22 mouse cellular contexts compared by ENCODE assay signal in the genomic region with DNA sequence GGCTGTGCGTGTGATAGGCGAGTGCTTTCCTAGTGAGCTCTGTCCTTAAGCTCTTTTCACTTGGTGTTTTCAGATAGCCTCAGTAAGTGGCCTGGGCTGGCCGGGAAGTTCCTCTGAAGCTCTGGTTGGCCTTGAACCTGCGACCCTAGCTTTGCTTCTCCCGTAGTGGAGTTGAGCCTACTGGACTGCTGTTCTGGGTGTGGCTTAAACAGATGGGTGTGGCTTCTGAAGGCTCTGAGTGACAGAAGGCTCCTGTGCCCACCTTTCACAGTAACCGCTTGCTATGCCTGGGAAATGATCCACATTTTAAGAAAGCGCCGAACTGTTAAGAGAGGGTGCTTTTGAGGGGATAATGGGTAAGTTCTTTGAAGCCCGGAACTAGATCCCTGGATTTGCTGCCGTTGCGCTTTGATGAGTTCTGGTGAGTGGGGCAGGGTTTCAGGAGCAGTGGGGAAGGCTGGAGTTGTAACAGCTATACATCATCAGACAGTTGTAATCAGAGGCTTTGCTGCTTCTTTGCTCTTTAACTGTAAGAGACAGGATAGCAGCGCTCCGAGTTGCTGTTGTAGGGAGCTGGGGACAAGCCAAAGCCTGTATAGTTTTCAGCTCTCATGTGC.
DNase-seq lines count a peak whose midpoint lies in the region; ATAC-seq and TF ChIP-seq lines count a peak whose summit lies in the region.
"Had no signal": no experiment of that assay in that cellular context is flagged by ENCODE, and none has a peak within 500 bp of the region (broad histone marks: within the 10 kb centered on the region; RNA-seq: fewer than 3 reads in every experiment).

No protein-coding gene starts in this region.

- H3K79me2 ChIP-seq in heart, adult 2 months (replicated peaks; ENCODE audit: control insufficient read depth, insufficient read depth, low read length): no peaks in the 10 kb centered on the region

- peaks cover 7% of the 10 kb centered on the region; the same call in 1 of the 2 replicates for H3K36me3 ChIP-seq in heart, embryonic 16.5 days (ENCODE audit: control insufficient read depth, insufficient read depth)
- no peaks in the 10 kb centered on the region; the same call in 1 of the 2 replicates for H3K36me3 ChIP-seq in heart, adult 2 months (ENCODE audit: control insufficient read depth, insufficient read depth, low read length)
- H3K36me3 ChIP-seq in embryonic facial prominence, embryonic 13.5 days: peaks cover 10% of the 10 kb centered on the region
- H3K36me3 ChIP-seq: G1E; hindbrain, embryonic 15.5 days; midbrain, embryonic 10.5 days; neural tube, embryonic 13.5 days had no signal

- no peak overlapping the region for H3K4me3 ChIP-seq in heart, embryonic 16.5 days (ENCODE audit: low read length)
- H3K4me3 ChIP-seq in heart, adult 2 months: no peak overlapping the region
- H3K4me3 ChIP-seq in embryonic facial prominence, embryonic 13.5 days: no peak overlapping the region
- H3K4me3 ChIP-seq: hindbrain, embryonic 15.5 days; midbrain, embryonic 10.5 days; neural tube, embryonic 13.5 days had no signal

- 70% methylated on average over 13 of the region's 13 CpGs for WGBS in heart, embryonic 16.5 days
- 86% methylated on average over 13 of the region's 13 CpGs for WGBS in heart, adult 2 months
- 58% methylated on average over 13 of the region's 13 CpGs for WGBS in embryonic facial prominence, embryonic 13.5 days

- H3K9me3 ChIP-seq in heart, embryonic 16.5 days (replicated peaks; ENCODE audit: control insufficient read depth, low read length): 0 out of 2 replicates have a peak, but pooled peaks cover 2% of the 10 kb centered on the region
- H3K9me3 ChIP-seq in embryonic facial prominence, embryonic 13.5 days: no peaks in the 10 kb centered on the region
- H3K9me3 ChIP-seq: G1E; midbrain, embryonic 10.5 days; neural tube, embryonic 13.5 days had no signal

- no peaks in the 10 kb centered on the region for H3K27me3 ChIP-seq in heart, embryonic 16.5 days (ENCODE audit: control insufficient read depth, insufficient read depth, low read length)
- H3K27me3 ChIP-seq in heart, adult 2 months (ENCODE audit: control insufficient read depth, insufficient read depth, low read length): no peaks in the 10 kb centered on the region
- H3K27me3 ChIP-seq in embryonic facial prominence, embryonic 13.5 days: no peaks in the 10 kb centered on the region
- H3K27me3 ChIP-seq: hindbrain, embryonic 15.5 days; neural tube, embryonic 13.5 days had no signal

- H3K27ac ChIP-seq in heart, embryonic 16.5 days (ENCODE audit: low read length): peak overlapping the region; percentile 2; the same call in 1 of the 2 replicates
- no peak overlapping the region for H3K27ac ChIP-seq in heart, adult 2 months
- H3K27ac ChIP-seq in embryonic facial prominence, embryonic 13.5 days: 0 out of 2 replicates have a peak overlapping the region, but pooled peaks have one; percentile 48
- H3K27ac ChIP-seq: hindbrain, embryonic 15.5 days; neural tube, embryonic 13.5 days had no signal

- TF ChIP-seq EP300 in heart, adult 2 months (IDR thresholded peaks at IDR 0.05; ENCODE audit: insufficient read depth, low read depth, low read length): no peak

- no peak for TF ChIP-seq CTCF in heart, adult 2 months (IDR thresholded peaks at IDR 0.05)

- peaks cover 28% of the 10 kb centered on the region for H3K4me1 ChIP-seq in heart, embryonic 16.5 days (ENCODE audit: control insufficient read depth, insufficient read depth, low read length)
- peaks cover 2% of the 10 kb centered on the region for H3K4me1 ChIP-seq in heart, adult 2 months (ENCODE audit: control insufficient read depth, insufficient read depth, low read length)
- H3K4me1 ChIP-seq in embryonic facial prominence, embryonic 13.5 days: peaks cover 50% of the 10 kb centered on the region
- H3K4me1 ChIP-seq: hindbrain, embryonic 15.5 days had no signal

- intact Hi-C loops in heart, adult 2 months (cut with DNase I): no loop called here

- ATAC-seq in heart, embryonic 16.5 days (replicated peaks; ENCODE audit: extremely low read depth, insufficient read depth, low FRiP score): no peak
- ATAC-seq in embryonic facial prominence, embryonic 13.5 days (ENCODE audit: insufficient number of reproducible peaks, insufficient read depth, low FRiP score, low TSS enrichment, low read depth): no peak; the same call in 1 of the 2 replicates
- ATAC-seq: CD4-positive, CD25-positive, alpha-beta regulatory T cell, adult 4 months; intestine, embryonic 16.5 days had no signal

- peak; percentile 11 for DNase-seq in adrenal gland, postnatal 14 days
- no peak for DNase-seq in adrenal gland, postnatal 10 days
- DNase-seq in heart, adult 2 months: no peak
- DNase-seq in kidney, postnatal 4 days: peak; percentile 46 to 53
- no peak for DNase-seq in kidney, adult 8-10 months
- no peak for DNase-seq in thymus, postnatal 36 days
- DNase-seq: cerebellum, adult 11-12 months; cerebellum, postnatal 36 days; gastrocnemius, postnatal 25 days; heart, postnatal 14 days; layer of hippocampus, adult 9-11 months; lung, adult 18-20 months; lung, postnatal 4 days; thymus, adult 2 months had no signal

- no peak overlapping the region for H3K9ac ChIP-seq in heart, embryonic 16.5 days (ENCODE audit: low read length)
- H3K9ac ChIP-seq in heart, adult 2 months (ENCODE audit: low read depth, low read length): no peak overlapping the region
- no peak overlapping the region for H3K9ac ChIP-seq in embryonic facial prominence, embryonic 13.5 days
- H3K9ac ChIP-seq: hindbrain, embryonic 15.5 days; neural tube, embryonic 13.5 days had no signal

- H3K4me2 ChIP-seq in heart, embryonic 16.5 days (ENCODE audit: low read depth, low read length): no peak overlapping the region
- no peak overlapping the region for H3K4me2 ChIP-seq in embryonic facial prominence, embryonic 13.5 days
- H3K4me2 ChIP-seq: hindbrain, embryonic 15.5 days; neural tube, embryonic 13.5 days had no signal

- TF ChIP-seq POLR2A in heart, adult 2 months (IDR thresholded peaks at IDR 0.05; ENCODE audit: insufficient read depth, low read depth, low read length): no peak

Comparison
In these comparisons a context has a peak if more than half of its experiments do, and no peak if none do; other contexts are left out.
1. DNase-seq: peak in adrenal gland, postnatal 14 days (single experiment) and kidney, postnatal 4 days (2 of 2); none in adrenal gland, postnatal 10 days (single experiment), heart, adult 2 months (0 of 2), kidney, adult 8-10 months (0 of 2) and thymus, postnatal 36 days (0 of 2).